8 mouse cellular contexts compared by ENCODE assay signal in the genomic region with DNA sequence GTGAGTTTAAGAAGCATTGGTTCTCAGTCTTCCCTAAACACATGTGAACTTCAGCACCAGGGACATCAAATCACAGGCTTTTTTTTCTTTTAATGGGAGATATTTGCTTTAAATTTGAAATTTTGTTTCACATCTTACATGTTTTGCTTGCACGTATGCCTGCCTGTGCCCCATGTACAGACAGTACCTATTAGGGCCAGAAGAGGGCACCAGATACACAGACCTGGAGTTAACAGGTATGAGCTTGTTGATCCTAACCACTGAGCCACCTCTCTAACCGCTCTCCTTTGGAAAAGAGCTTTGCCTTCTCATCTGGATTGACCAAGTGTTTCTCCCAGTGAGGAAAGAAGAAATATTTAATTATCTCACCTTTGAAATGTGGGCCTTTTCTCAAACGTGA. TPM values are rescaled to one million over a fixed set of nuclear protein-coding genes. Genes with fewer than 3 reads are reported as not detected.
DNase-seq lines count a peak whose midpoint lies in the region; ATAC-seq lines count a peak whose summit lies in the region.

No protein-coding gene starts in this region.

- 68% methylated on average over 3 of the region's 3 CpGs for WGBS in intestine, embryonic 14.5 days
- 52% methylated on average over 3 of the region's 3 CpGs for WGBS in intestine, embryonic 15.5 days
- 38% methylated on average over 3 of the region's 3 CpGs for WGBS in large intestine, adult 2 months

- H3K36me3 ChIP-seq in intestine, embryonic 14.5 days (ENCODE audit: control insufficient read depth, insufficient read depth, low read length), result no peaks in the 10 kb centered on the region
- no peaks in the 10 kb centered on the region for H3K36me3 ChIP-seq in intestine, embryonic 15.5 days

- no peak overlapping the region for H3K9ac ChIP-seq in intestine, embryonic 14.5 days (ENCODE audit: low read length)
- H3K9ac ChIP-seq in intestine, embryonic 15.5 days, result no peak overlapping the region

- no peak overlapping the region for H3K4me2 ChIP-seq in intestine, embryonic 14.5 days (ENCODE audit: low read length)
- no peak overlapping the region for H3K4me2 ChIP-seq in intestine, embryonic 15.5 days (replicated peaks)

- ATAC-seq in intestine, embryonic 14.5 days (replicated peaks; ENCODE audit: low FRiP score, low TSS enrichment, low read depth), result no peak
- no peak for ATAC-seq in intestine, embryonic 15.5 days

- peak; percentile 76 for DNase-seq in intestine, embryonic 14.5 days (ENCODE audit: low spot score)
- peak; percentile 64 for DNase-seq in A20 (ENCODE audit: low read depth, low spot score)
- DNase-seq in MEL-GATA-1-ER (ENCODE audit: extremely low read depth, low read depth), result peak; percentile 18
- peak; percentile 51 to 62 for DNase-seq in cerebellum, postnatal 36 days
- peak; percentile 27 for DNase-seq in large intestine, adult 2 months (ENCODE audit: low read depth, low spot score)
- DNase-seq in retina, postnatal 7 days (ENCODE audit: low read depth, low spot score), result peak; percentile 40
- no peak for DNase-seq in gastrocnemius, adult 8-10 months (ENCODE audit: low spot score in 2 of 2)

- H3K4me3 ChIP-seq in intestine, embryonic 14.5 days (ENCODE audit: low read depth, low read length), result no peak overlapping the region
- H3K4me3 ChIP-seq in intestine, embryonic 15.5 days (replicated peaks), result no peak overlapping the region

- no peaks in the 10 kb centered on the region for H3K9me3 ChIP-seq in intestine, embryonic 14.5 days (ENCODE audit: control insufficient read depth, low read length)
- no peaks in the 10 kb centered on the region for H3K9me3 ChIP-seq in intestine, embryonic 15.5 days

- no peaks in the 10 kb centered on the region for H3K4me1 ChIP-seq in intestine, embryonic 14.5 days (replicated peaks; ENCODE audit: control insufficient read depth, insufficient read depth, low read length)
- 0 out of 2 replicates have a peak, but pooled peaks cover 3% of the 10 kb centered on the region for H3K4me1 ChIP-seq in intestine, embryonic 15.5 days (replicated peaks)

- H3K27ac ChIP-seq in intestine, embryonic 14.5 days (ENCODE audit: low read depth), result no peak overlapping the region
- H3K27ac ChIP-seq in intestine, embryonic 15.5 days, result no peak overlapping the region

- 0 out of 2 replicates have a peak, but pooled peaks cover 2% of the 10 kb centered on the region for H3K27me3 ChIP-seq in intestine, embryonic 14.5 days (replicated peaks; ENCODE audit: control insufficient read depth, insufficient read depth, low read length)
- H3K27me3 ChIP-seq in intestine, embryonic 15.5 days (replicated peaks), result 0 out of 2 replicates have a peak, but pooled peaks cover 2% of the 10 kb centered on the region

RNA-seq across cellular contexts. Expression of a gene that starts 5.5 kb away (rescaled TPM):
- 2.2 and 2.7 TPM in 2 replicates for polyA plus RNA-seq in intestine, embryonic 14.5 days (2014; fragmentation: Nextera tagmentation; extraction: Ambion mirVana)
- polyA plus RNA-seq in intestine, embryonic 15.5 days (2015; fragmentation: Nextera tagmentation; extraction: Ambion mirVana), result 1.6 and 1.8 TPM in 2 replicates
- polyA plus RNA-seq in large intestine, adult 2 months (2012; rRNA removed), result 0.77 TPM in 2 replicates
- 1 to 10 TPM in 2 of 4 experiments, under 1 TPM in 2; 0.80 to 2.2 (median 1.3) TPM for total RNA-seq in gastrocnemius, adult 8-10 months (2022)

RNA-seq across cellular contexts. Expression of a gene that starts 30.3 kb away (rescaled TPM):
- 18.7 and 21.2 TPM in 2 replicates for polyA plus RNA-seq in intestine, embryonic 14.5 days (2014; fragmentation: Nextera tagmentation; extraction: Ambion mirVana)
- 11.6 and 14.7 TPM in 2 replicates for polyA plus RNA-seq in intestine, embryonic 15.5 days (2015; fragmentation: Nextera tagmentation; extraction: Ambion mirVana)
- 6.1 and 6.3 TPM in 2 replicates for polyA plus RNA-seq in large intestine, adult 2 months (2012; rRNA removed)
- total RNA-seq in gastrocnemius, adult 8-10 months (2022), result 1 to 10 TPM; 1.7 to 3.3 (median 1.9) TPM

Comparison
In these comparisons a context has a peak if more than half of its experiments do, and no peak if none do; other contexts are left out.
1. DNase-seq: peak in intestine, embryonic 14.5 days (single experiment), A20 (single experiment), MEL-GATA-1-ER (single experiment), cerebellum, postnatal 36 days (2 of 2), large intestine, adult 2 months (single experiment) and retina, postnatal 7 days (single experiment); none in gastrocnemius, adult 8-10 months (0 of 2).